21 mouse cellular contexts compared by ENCODE assay signal in genomic region chr8:95271841-95272240, GRCm38 (mm10). TPM values are rescaled to one million over a fixed set of nuclear protein-coding genes. Genes with fewer than 3 reads are reported as not detected.
DNase-seq lines count a peak whose midpoint lies in the region; ATAC-seq lines count a peak whose summit lies in the region.
"Had no signal": no experiment of that assay in that cellular context is flagged by ENCODE, and none has a peak within 500 bp of the region (broad histone marks: within the 10 kb centered on the region; RNA-seq: fewer than 3 reads in every experiment).

No protein-coding gene starts in this region.

- no peak overlapping the region for H3K4me2 ChIP-seq in neural tube, embryonic 11.5 days (ENCODE audit: low read depth)
- H3K4me2 ChIP-seq in neural tube, embryonic 15.5 days, result no peak overlapping the region
- H3K4me2 ChIP-seq in midbrain, embryonic 16.5 days (ENCODE audit: low read length), result no peak overlapping the region
- H3K4me2 ChIP-seq: heart, embryonic 11.5 days; hindbrain, embryonic 12.5 days had no signal

- no peaks in the 10 kb centered on the region for H3K36me3 ChIP-seq in neural tube, embryonic 11.5 days (ENCODE audit: control insufficient read depth, insufficient read depth, low read length)
- no peaks in the 10 kb centered on the region for H3K36me3 ChIP-seq in neural tube, embryonic 15.5 days
- H3K36me3 ChIP-seq in midbrain, embryonic 16.5 days (ENCODE audit: control insufficient read depth, insufficient read depth, low read length), result no peaks in the 10 kb centered on the region
- H3K36me3 ChIP-seq: forebrain, embryonic 10.5 days; hindbrain, embryonic 12.5 days had no signal

- H3K9me3 ChIP-seq in neural tube, embryonic 11.5 days (ENCODE audit: control insufficient read depth, low read length), result no peaks in the 10 kb centered on the region
- no peaks in the 10 kb centered on the region for H3K9me3 ChIP-seq in neural tube, embryonic 15.5 days (replicated peaks)
- H3K9me3 ChIP-seq in midbrain, embryonic 16.5 days (replicated peaks; ENCODE audit: control insufficient read depth, low read length, poor library complexity, severe bottlenecking), result no peaks in the 10 kb centered on the region
- H3K9me3 ChIP-seq: forebrain, embryonic 10.5 days; hindbrain, embryonic 12.5 days had no signal

- H3K4me1 ChIP-seq in neural tube, embryonic 11.5 days (ENCODE audit: control insufficient read depth, insufficient read depth, low read length), result no peaks in the 10 kb centered on the region
- no peaks in the 10 kb centered on the region for H3K4me1 ChIP-seq in neural tube, embryonic 15.5 days
- no peaks in the 10 kb centered on the region for H3K4me1 ChIP-seq in midbrain, embryonic 16.5 days (ENCODE audit: control insufficient read depth, insufficient read depth, low read length)
- H3K4me1 ChIP-seq: hindbrain, embryonic 12.5 days had no signal

- no peak overlapping the region for H3K27ac ChIP-seq in neural tube, embryonic 11.5 days (ENCODE audit: low read depth, low read length)
- H3K27ac ChIP-seq in neural tube, embryonic 15.5 days (replicated peaks), result no peak overlapping the region
- H3K27ac ChIP-seq in midbrain, embryonic 16.5 days (ENCODE audit: low read length), result no peak overlapping the region
- H3K27ac ChIP-seq: forebrain, embryonic 10.5 days; hindbrain, embryonic 12.5 days had no signal

- no peaks in the 10 kb centered on the region for H3K27me3 ChIP-seq in neural tube, embryonic 11.5 days (ENCODE audit: control insufficient read depth, insufficient read depth, low read length)
- H3K27me3 ChIP-seq in neural tube, embryonic 15.5 days (replicated peaks), result no peaks in the 10 kb centered on the region
- no peaks in the 10 kb centered on the region for H3K27me3 ChIP-seq in midbrain, embryonic 16.5 days (ENCODE audit: control insufficient read depth, insufficient read depth, low read depth, low read length)
- H3K27me3 ChIP-seq: hindbrain, embryonic 12.5 days had no signal

- H3K9ac ChIP-seq in neural tube, embryonic 11.5 days (ENCODE audit: low read length), result no peak overlapping the region
- no peak overlapping the region for H3K9ac ChIP-seq in neural tube, embryonic 15.5 days (replicated peaks)
- H3K9ac ChIP-seq in midbrain, embryonic 16.5 days (ENCODE audit: low read depth, low read length), result no peak overlapping the region
- H3K9ac ChIP-seq: hindbrain, embryonic 12.5 days; liver, postnatal 0 days had no signal

- peak; percentile 8 for DNase-seq in neural tube, embryonic 11.5 days (ENCODE audit: low spot score)
- peak; percentile 28 for DNase-seq in MEL-GATA-1-ER (ENCODE audit: extremely low read depth, low read depth)
- DNase-seq in lung, postnatal 14 days, result peak; percentile 10
- no peak for DNase-seq in embryo, embryonic 11 days
- DNase-seq in frontal cortex, postnatal 10 days (ENCODE audit: low spot score in 2 of 2), result no peak
- DNase-seq: adrenal gland, postnatal 14 days; cerebellum, adult 11-12 months; cerebellum, postnatal 14 days; heart, postnatal 10 days; kidney, adult 9 months; kidney, postnatal 25 days; liver, postnatal 0 days; thymus, adult 18-20 months had no signal

- no peak for ATAC-seq in neural tube, embryonic 11.5 days (ENCODE audit: insufficient read depth, low FRiP score, low TSS enrichment)
- ATAC-seq in neural tube, embryonic 15.5 days (ENCODE audit: low FRiP score), result no peak
- no peak for ATAC-seq in midbrain, embryonic 16.5 days
- ATAC-seq: liver, postnatal 0 days; Patski had no signal

- H3K4me3 ChIP-seq in neural tube, embryonic 11.5 days (ENCODE audit: low read depth, low read length), result no peak overlapping the region
- H3K4me3 ChIP-seq in neural tube, embryonic 15.5 days (replicated peaks), result no peak overlapping the region
- H3K4me3 ChIP-seq in midbrain, embryonic 16.5 days (ENCODE audit: low read depth, low read length), result no peak overlapping the region
- H3K4me3 ChIP-seq: forebrain, embryonic 10.5 days; hindbrain, embryonic 12.5 days had no signal

- 30% methylated on average over 4 of the region's 4 CpGs for WGBS in neural tube, embryonic 11.5 days
- 41% methylated on average over 4 of the region's 4 CpGs for WGBS in neural tube, embryonic 15.5 days
- 27% methylated on average over 4 of the region's 4 CpGs for WGBS in midbrain, embryonic 16.5 days

RNA-seq across cellular contexts. Expression of gene Cngb1, which starts 34.5 kb away (rescaled TPM):
- polyA plus RNA-seq in neural tube, embryonic 11.5 days (2014; fragmentation: Nextera tagmentation; extraction: Ambion mirVana), result 0.50 and 0.51 TPM in 2 replicates
- 0.26 and 0.86 TPM in 2 replicates for polyA plus RNA-seq in neural tube, embryonic 15.5 days (2015; fragmentation: Nextera tagmentation; extraction: Ambion mirVana)
- 0.51 and 0.67 TPM in 2 replicates for polyA plus RNA-seq in midbrain, embryonic 16.5 days (2015; fragmentation: Nextera tagmentation; extraction: Ambion mirVana)
- polyA plus RNA-seq: heart, embryonic 11.5 days had no signal

RNA-seq across cellular contexts. Expression of gene Tepp, which starts 38.5 kb away (rescaled TPM):
- not detected in 2 replicates for polyA plus RNA-seq in neural tube, embryonic 11.5 days (2014; fragmentation: Nextera tagmentation; extraction: Ambion mirVana)
- 1.7 and 2.5 TPM in 2 replicates for polyA plus RNA-seq in neural tube, embryonic 15.5 days (2015; fragmentation: Nextera tagmentation; extraction: Ambion mirVana)
- polyA plus RNA-seq in midbrain, embryonic 16.5 days (2015; fragmentation: Nextera tagmentation; extraction: Ambion mirVana), result 2.7 and 2.8 TPM in 2 replicates
- polyA plus RNA-seq: forebrain, embryonic 10.5 days; heart, embryonic 11.5 days; hindbrain, embryonic 12.5 days; liver, adult 2 months; liver, postnatal 0 days; Patski; stomach, embryonic 14.5 days had no signal

RNA-seq across cellular contexts. Expression of gene Zfp319, which starts 59.9 kb away (rescaled TPM):
- polyA plus RNA-seq in neural tube, embryonic 11.5 days (2014; fragmentation: Nextera tagmentation; extraction: Ambion mirVana), result 12.7 and 13.4 TPM in 2 replicates
- 12.4 and 12.6 TPM in 2 replicates for polyA plus RNA-seq in neural tube, embryonic 15.5 days (2015; fragmentation: Nextera tagmentation; extraction: Ambion mirVana)
- polyA plus RNA-seq in midbrain, embryonic 16.5 days (2015; fragmentation: Nextera tagmentation; extraction: Ambion mirVana), result 16.2 and 17.5 TPM in 2 replicates

Comparison
In these comparisons a context has a peak if more than half of its experiments do, and no peak if none do; other contexts are left out.
1. DNase-seq: peak in neural tube, embryonic 11.5 days (single experiment), MEL-GATA-1-ER (single experiment) and lung, postnatal 14 days (single experiment); none in embryo, embryonic 11 days (single experiment) and frontal cortex, postnatal 10 days (0 of 2).